Mouse (Mus musculus): ENCODE measurements at regions not wholly inside any gene's neighbourhood (a gene's known extent, or its start where the extent isn't known, plus 50 kb on each side); places are given as distances from the start of the nearest gene placed in this dataset.
"Not testable (repeated sequence)": the region's sequence is repeated elsewhere in the genome, so short reads cannot be mapped to it uniquely, and the experiment has no call there.

DNA sequence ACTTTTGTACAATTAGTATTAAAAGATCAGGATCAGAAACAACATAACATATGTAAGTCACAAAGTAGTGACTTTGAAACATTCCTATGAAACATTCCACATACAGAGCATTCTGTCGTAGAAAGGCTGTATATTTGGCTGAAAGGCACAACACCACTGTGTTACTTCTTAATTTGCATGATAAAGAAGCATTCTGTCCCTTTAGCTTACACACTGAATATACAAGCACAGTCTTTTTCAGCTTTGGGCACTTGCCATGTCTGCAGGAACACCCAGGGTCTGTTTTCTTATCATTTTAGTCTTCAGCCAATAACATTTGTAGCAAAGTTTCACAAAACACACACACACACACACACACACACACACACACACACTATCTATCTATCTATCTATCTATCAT, 82.2 kb upstream of the Klhl1 start:
- TF ChIP-seq CTCF (IDR thresholded peaks at IDR 0.05; ENCODE audit: low read depth); EP300 (optimal IDR thresholded peaks at IDR 0.05): not testable (repeated sequence)
